ENCODE assay signal across 22 mouse cellular contexts in the genomic region with DNA sequence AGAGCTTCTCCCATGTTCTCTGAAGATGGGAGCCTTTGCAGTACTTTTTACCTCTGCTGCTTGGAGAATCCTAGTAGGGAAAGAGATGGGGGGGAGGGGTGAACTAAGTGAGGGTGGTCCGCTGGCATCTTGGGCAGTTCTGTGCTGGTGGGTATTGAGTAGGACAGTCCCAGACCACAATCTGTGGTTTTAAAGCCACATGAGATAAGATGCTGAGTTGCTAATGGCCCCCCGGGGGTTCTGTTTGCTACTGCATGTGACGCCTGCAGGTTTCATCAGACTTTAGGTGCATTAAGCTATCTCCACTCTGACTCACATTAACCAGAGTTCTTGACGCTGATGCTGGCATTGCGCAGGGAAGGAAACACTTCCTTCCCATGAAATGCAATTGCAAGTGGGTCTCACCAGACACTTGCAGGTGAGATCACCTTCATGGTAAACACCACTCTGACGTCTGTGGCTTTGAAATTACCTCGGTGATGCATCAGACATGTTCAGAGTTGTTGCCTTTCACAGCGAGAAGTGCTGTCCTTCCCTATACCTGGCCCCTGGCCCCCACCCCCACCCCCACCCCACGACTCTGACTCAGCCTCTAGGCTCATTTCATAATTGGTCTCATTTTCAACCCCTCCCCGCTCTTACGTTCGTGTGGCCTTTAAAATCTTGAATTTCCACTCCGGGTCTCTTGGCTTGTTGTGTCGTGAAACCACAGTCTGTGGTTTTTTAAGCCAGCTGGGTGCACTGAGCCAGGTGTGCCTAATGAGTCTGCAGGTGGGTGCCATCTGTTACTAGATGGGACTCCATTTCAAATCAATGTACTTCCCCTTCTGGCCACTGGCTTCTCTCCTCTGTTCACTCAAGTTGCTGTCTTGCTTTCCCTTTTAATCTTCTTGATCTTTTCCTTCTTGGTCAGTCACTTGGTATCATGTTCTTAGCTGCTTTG.
DNase-seq lines count a peak whose midpoint lies in the region; ATAC-seq and TF ChIP-seq lines count a peak whose summit lies in the region.
"Had no signal": no experiment of that assay in that cellular context is flagged by ENCODE, and none has a peak within 500 bp of the region (broad histone marks: within the 10 kb centered on the region; RNA-seq: fewer than 3 reads in every experiment).

No protein-coding gene starts in this region.

- H3K4me2 ChIP-seq in midbrain, embryonic 11.5 days = no peak overlapping the region
- H3K4me2 ChIP-seq in midbrain, embryonic 16.5 days (ENCODE audit: low read length) = no peak overlapping the region
- no peak overlapping the region for H3K4me2 ChIP-seq in stomach, postnatal 0 days (replicated peaks; ENCODE audit: low read depth)
- H3K4me2 ChIP-seq: embryonic facial prominence, embryonic 12.5 days; heart, embryonic 13.5 days; hindbrain, embryonic 15.5 days; kidney, embryonic 15.5 days had no signal

- TF ChIP-seq EP300 in stomach, postnatal 0 days (optimal IDR thresholded peaks at IDR 0.05) = no peak

- no peak for ATAC-seq in midbrain, embryonic 11.5 days (ENCODE audit: low FRiP score)
- no peak for ATAC-seq in midbrain, embryonic 16.5 days
- ATAC-seq in stomach, postnatal 0 days (ENCODE audit: low FRiP score, low TSS enrichment) = 0 out of 2 replicates have a peak, but pooled peaks have one; percentile 40
- ATAC-seq: forebrain, embryonic 16.5 days; intestine, embryonic 16.5 days had no signal

- no peaks in the 10 kb centered on the region for H3K27me3 ChIP-seq in midbrain, embryonic 11.5 days (ENCODE audit: control insufficient read depth, insufficient read depth, low read length)
- no peaks in the 10 kb centered on the region for H3K27me3 ChIP-seq in midbrain, embryonic 16.5 days (ENCODE audit: control insufficient read depth, insufficient read depth, low read depth, low read length)
- H3K27me3 ChIP-seq in stomach, postnatal 0 days (ENCODE audit: control insufficient read depth, insufficient read depth, low read length) = no peaks in the 10 kb centered on the region
- H3K27me3 ChIP-seq: embryonic facial prominence, embryonic 12.5 days; heart, embryonic 13.5 days; hindbrain, embryonic 15.5 days; kidney, embryonic 15.5 days had no signal

- DNase-seq in cerebellum, postnatal 10 days = peak; percentile 38 to 46
- no peak for DNase-seq in cerebellum, adult 18-20 months
- DNase-seq in midbrain, embryonic 11.5 days (ENCODE audit: low spot score, missing footprints) = peak; percentile 78
- no peak for DNase-seq in stomach, postnatal 0 days (ENCODE audit: low spot score)
- no peak for DNase-seq in left cerebral cortex, postnatal 4 days
- DNase-seq in gastrocnemius, postnatal 10 days = no peak
- DNase-seq in urinary bladder, postnatal 4 days (ENCODE audit: low spot score in 2 of 2) = no peak
- DNase-seq: adrenal gland, adult 8-10 months; cerebellum, adult 9-10 months; heart, adult 18-20 months; lung, adult 18-20 months; lung, postnatal 36 days; right cerebral cortex, postnatal 14 days; spleen, adult 18-20 months had no signal

- no peaks in the 10 kb centered on the region for H3K9me3 ChIP-seq in midbrain, embryonic 11.5 days (ENCODE audit: control insufficient read depth, low read length)
- H3K9me3 ChIP-seq in midbrain, embryonic 16.5 days (replicated peaks; ENCODE audit: control insufficient read depth, low read length, poor library complexity, severe bottlenecking) = no peaks in the 10 kb centered on the region
- 0 out of 2 replicates have a peak, but pooled peaks cover 2% of the 10 kb centered on the region for H3K9me3 ChIP-seq in stomach, postnatal 0 days (ENCODE audit: control insufficient read depth, low read length)
- H3K9me3 ChIP-seq: embryonic facial prominence, embryonic 12.5 days; hindbrain, embryonic 15.5 days; kidney, embryonic 15.5 days; limb, embryonic 10.5 days had no signal

- no peak overlapping the region for H3K9ac ChIP-seq in midbrain, embryonic 11.5 days (ENCODE audit: low read length)
- H3K9ac ChIP-seq in midbrain, embryonic 16.5 days (ENCODE audit: low read depth, low read length) = no peak overlapping the region
- no peak overlapping the region for H3K9ac ChIP-seq in stomach, postnatal 0 days (ENCODE audit: low read length)
- H3K9ac ChIP-seq: embryonic facial prominence, embryonic 12.5 days; heart, embryonic 13.5 days; hindbrain, embryonic 15.5 days; kidney, embryonic 15.5 days had no signal

- intact Hi-C loops in left cerebral cortex, postnatal 4 days (cut with DNase I) = no loop called here

- no peak overlapping the region for H3K27ac ChIP-seq in midbrain, embryonic 11.5 days (ENCODE audit: low read depth, low read length)
- no peak overlapping the region for H3K27ac ChIP-seq in midbrain, embryonic 16.5 days (ENCODE audit: low read length)
- no peak overlapping the region for H3K27ac ChIP-seq in stomach, postnatal 0 days (replicated peaks)
- H3K27ac ChIP-seq: embryonic facial prominence, embryonic 12.5 days; heart, embryonic 13.5 days; hindbrain, embryonic 15.5 days; kidney, embryonic 15.5 days; limb, embryonic 10.5 days had no signal

- H3K4me1 ChIP-seq in midbrain, embryonic 11.5 days (ENCODE audit: control insufficient read depth, insufficient read depth, low read length) = no peaks in the 10 kb centered on the region
- H3K4me1 ChIP-seq in midbrain, embryonic 16.5 days (ENCODE audit: control insufficient read depth, insufficient read depth, low read length) = peaks cover 4% of the 10 kb centered on the region
- H3K4me1 ChIP-seq in stomach, postnatal 0 days (replicated peaks; ENCODE audit: control insufficient read depth, insufficient read depth) = no peaks in the 10 kb centered on the region
- H3K4me1 ChIP-seq: embryonic facial prominence, embryonic 12.5 days; hindbrain, embryonic 15.5 days had no signal

- no peak overlapping the region for H3K4me3 ChIP-seq in midbrain, embryonic 11.5 days (ENCODE audit: low read depth, low read length)
- no peak overlapping the region for H3K4me3 ChIP-seq in midbrain, embryonic 16.5 days (ENCODE audit: low read depth, low read length)
- H3K4me3 ChIP-seq in stomach, postnatal 0 days (ENCODE audit: low read depth, low read length) = no peak overlapping the region
- H3K4me3 ChIP-seq: embryonic facial prominence, embryonic 12.5 days; heart, embryonic 13.5 days; hindbrain, embryonic 15.5 days; kidney, embryonic 15.5 days; limb, embryonic 10.5 days had no signal

- TF ChIP-seq CTCF in stomach, postnatal 0 days (IDR thresholded peaks at IDR 0.05; ENCODE audit: low read depth) = no peak

- H3K36me3 ChIP-seq in midbrain, embryonic 11.5 days (ENCODE audit: control insufficient read depth, insufficient read depth, low read length) = no peaks in the 10 kb centered on the region
- H3K36me3 ChIP-seq in midbrain, embryonic 16.5 days (ENCODE audit: control insufficient read depth, insufficient read depth, low read length) = no peaks in the 10 kb centered on the region
- H3K36me3 ChIP-seq in stomach, postnatal 0 days (ENCODE audit: control insufficient read depth, insufficient read depth, low read length) = no peaks in the 10 kb centered on the region
- H3K36me3 ChIP-seq: embryonic facial prominence, embryonic 12.5 days; heart, embryonic 13.5 days; hindbrain, embryonic 15.5 days; kidney, embryonic 15.5 days; limb, embryonic 10.5 days had no signal

- WGBS in midbrain, embryonic 11.5 days = 76% methylated on average over 14 of the region's 14 CpGs
- 80% methylated on average over 14 of the region's 14 CpGs for WGBS in midbrain, embryonic 16.5 days
- 51% methylated on average over 14 of the region's 14 CpGs for WGBS in stomach, postnatal 0 days

Comparison
In these comparisons a context has a peak if more than half of its experiments do, and no peak if none do; other contexts are left out.
1. DNase-seq: peak in cerebellum, postnatal 10 days (2 of 2) and midbrain, embryonic 11.5 days (single experiment); none in cerebellum, adult 18-20 months (0 of 2), stomach, postnatal 0 days (single experiment), left cerebral cortex, postnatal 4 days (single experiment), gastrocnemius, postnatal 10 days (single experiment) and urinary bladder, postnatal 4 days (0 of 2).